Mouse (Mus musculus) embryonic facial prominence, embryonic 15.5 days (tissue): ENCODE results near the gene Trmu. TPM values are rescaled to one million over a fixed set of nuclear protein-coding genes. Genes with fewer than 3 reads are reported as not detected.
A peak's percentile ranks its signal among the peaks of the same experiment; 100 is the strongest.
"Not testable (repeated sequence)": the region's sequence is repeated elsewhere in the genome, so short reads cannot be mapped to it uniquely, and the experiment has no call there.

ENCODE experiments used
- ATAC-seq: fragments of 200-750 bp; cut with Nextera tagmentation; 2 replicates; pipeline ENCODE4 v1.8.0; 2017; ENCODE audit warnings: low read depth, moderate TSS enrichment; ENCODE audit not compliant: insufficient number of reproducible peaks, low FRiP score, low TSS enrichment
- H3K27ac ChIP-seq: fragments of 300-500 bp; sonication (generic); replicated peaks from 2 replicates; pipeline ENCODE4 v1.5.1; 2015; ENCODE audit warnings: mild to moderate bottlenecking, inconsistent platforms
- H3K27me3 ChIP-seq: fragments of 300-500 bp; sonication (generic); 2 replicates; pipeline ENCODE4 v1.6.1; 2015; ENCODE audit warnings: inconsistent platforms
- H3K36me3 ChIP-seq: fragments of 300-500 bp; sonication (generic); 2 replicates; pipeline ENCODE4 v1.6.1; 2015; ENCODE audit warnings: mild to moderate bottlenecking, inconsistent platforms
- H3K4me1 ChIP-seq: fragments of 300-500 bp; sonication (generic); 2 replicates; pipeline ENCODE4 v1.6.1; 2015; ENCODE audit warnings: inconsistent platforms
- H3K4me2 ChIP-seq: fragments of 300-500 bp; sonication (generic); replicated peaks from 2 replicates; pipeline ENCODE4 v1.6.1; 2015; ENCODE audit warnings: mild to moderate bottlenecking, inconsistent platforms
- H3K4me3 ChIP-seq: fragments of 300-500 bp; sonication (generic); replicated peaks from 2 replicates; pipeline ENCODE4 v1.5.1; 2015; ENCODE audit warnings: mild to moderate bottlenecking, inconsistent platforms
- H3K9ac ChIP-seq: fragments of 300-500 bp; sonication (generic); 2 replicates; pipeline ENCODE4 v1.6.1; 2015; ENCODE audit warnings: inconsistent platforms
- H3K9me3 ChIP-seq: fragments of 300-500 bp; sonication (generic); replicated peaks from 2 replicates; pipeline ENCODE4 v1.6.1; 2016; ENCODE audit warnings: inconsistent platforms
- WGBS: fragments of 180-500 bp; shearing (Covaris S2); methylation state at CpG from one replicate; pipeline ENCODE4 v1.1.7; 2015; 5-methylcytosine and 5-hydroxymethylcytosine counted together
- polyA plus RNA-seq: library from polyadenylated mRNA; unstranded; fragments of >200 nt; fragmentation: Nextera tagmentation; extraction: Ambion mirVana; gene quantifications from 2 replicates; pipeline ENCODE4 v1.2.1, GENCODE M21; 2015

The Trmu gene
- polyA plus RNA-seq, 1 experiment from 2014 or later = 51.4 TPM

DNA sequence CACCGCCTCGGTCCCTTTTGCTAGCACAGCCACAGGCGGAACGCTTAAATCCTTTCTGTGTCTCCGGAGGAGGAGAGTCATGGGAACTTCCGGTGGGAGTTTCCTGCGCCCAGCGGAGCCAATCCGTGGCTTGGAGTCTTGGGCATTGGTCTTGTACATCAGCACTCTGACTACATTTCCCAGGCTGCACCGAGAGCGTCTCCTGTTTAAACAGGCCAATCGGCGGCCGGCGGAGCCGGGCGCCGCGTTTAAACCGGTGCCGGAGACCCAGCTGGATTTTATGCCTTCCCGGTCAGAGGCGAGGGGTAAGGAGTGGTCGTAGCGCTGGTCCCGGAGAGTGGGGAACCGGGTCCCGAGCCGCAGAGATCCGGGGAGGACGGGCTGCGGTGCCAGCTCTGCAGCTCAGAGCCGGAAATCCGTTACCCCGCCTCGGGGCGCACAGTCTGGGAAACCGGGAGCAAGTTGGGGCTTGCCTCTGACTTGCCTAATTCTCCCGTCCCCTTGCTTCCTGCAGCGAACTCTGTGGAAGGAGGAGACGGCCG is 19.6 kb upstream of the Trmu start, which contains the start of gene Gtse1:
TSS of gene Gtse1 (plus strand) at position 256 of the 542 bp plus-strand sequence.
- Histone ChIP-seq H3K4me2 (peak within 1 kb of the TSS; percentile 66), H3K4me1 (peaks cover 21% of the 10 kb centered on the region), H3K27me3 (no peaks in the 10 kb centered on the region), H3K27ac (peak within 1 kb of the TSS; percentile 80), H3K9ac (peak within 1 kb of the TSS; percentile 72), H3K9me3 (no peaks in the 10 kb centered on the region), H3K4me3 (peak within 1 kb of the TSS; percentile 81), H3K36me3 (peaks cover 29% of the 10 kb centered on the region)
- ATAC-seq = peak; percentile 96
- WGBS = under 1% methylated on average over 42 of the region's 42 CpGs

DNA sequence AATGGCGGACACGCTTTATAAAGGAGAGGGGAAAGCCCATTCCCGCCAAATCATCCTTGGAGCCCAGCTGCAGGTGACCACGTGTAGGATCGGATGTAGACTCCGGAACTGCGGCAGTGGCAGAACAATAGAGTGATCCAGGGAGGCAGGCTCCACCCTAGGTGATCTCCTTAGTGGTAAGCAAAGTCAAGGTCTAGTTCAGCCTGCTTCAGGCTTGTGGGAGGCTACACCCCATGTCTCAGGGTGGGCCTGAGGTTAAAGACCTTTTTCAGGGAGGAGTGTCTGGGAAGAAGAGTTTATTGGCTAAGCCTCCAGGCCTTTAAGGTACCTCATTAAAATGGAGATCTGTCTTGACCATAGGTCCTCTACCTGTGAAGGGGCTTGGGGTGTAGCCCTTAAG is 13.2 kb upstream of the Trmu start:
- peaks cover 69% of the 10 kb centered on the region for H3K36me3 ChIP-seq
- WGBS = 92% methylated on average over 7 of the region's 7 CpGs
- not testable (repeated sequence) for H3K9ac ChIP-seq, H3K4me1 ChIP-seq, H3K27ac ChIP-seq, H3K4me3 ChIP-seq, ATAC-seq, H3K4me2 ChIP-seq, H3K27me3 ChIP-seq, H3K9me3 ChIP-seq

DNA sequence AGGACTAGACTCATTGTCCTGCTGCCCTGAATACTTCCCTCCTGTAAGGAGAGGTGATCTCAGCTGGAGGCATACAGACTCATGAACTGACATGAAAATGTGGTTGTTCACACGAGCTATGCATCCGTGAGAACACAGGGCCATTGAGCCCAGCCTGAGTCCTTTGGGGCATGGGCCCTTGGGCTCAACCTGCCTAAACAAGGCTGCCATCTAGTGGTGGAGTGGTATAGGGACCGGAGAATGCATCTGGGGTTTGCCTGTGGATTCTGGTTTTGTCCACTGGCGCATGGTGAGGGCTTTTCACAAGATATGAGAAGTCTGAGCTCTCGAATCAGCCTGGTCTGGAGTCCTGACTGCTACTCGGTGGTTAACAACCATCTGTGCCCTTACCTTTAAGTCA is 11.4 kb upstream of the Trmu start:
- no peak overlapping the region for H3K27ac ChIP-seq
- peaks cover 75% of the 10 kb centered on the region for H3K36me3 ChIP-seq
- no peaks in the 10 kb centered on the region for H3K4me1 ChIP-seq
- no peak overlapping the region for H3K4me3 ChIP-seq
- H3K9me3 ChIP-seq = no peaks in the 10 kb centered on the region
- no peaks in the 10 kb centered on the region for H3K27me3 ChIP-seq
- H3K4me2 ChIP-seq = no peak overlapping the region
- ATAC-seq = no peak
- H3K9ac ChIP-seq = no peak overlapping the region
- 57% methylated on average over 6 of the region's 6 CpGs for WGBS

DNA sequence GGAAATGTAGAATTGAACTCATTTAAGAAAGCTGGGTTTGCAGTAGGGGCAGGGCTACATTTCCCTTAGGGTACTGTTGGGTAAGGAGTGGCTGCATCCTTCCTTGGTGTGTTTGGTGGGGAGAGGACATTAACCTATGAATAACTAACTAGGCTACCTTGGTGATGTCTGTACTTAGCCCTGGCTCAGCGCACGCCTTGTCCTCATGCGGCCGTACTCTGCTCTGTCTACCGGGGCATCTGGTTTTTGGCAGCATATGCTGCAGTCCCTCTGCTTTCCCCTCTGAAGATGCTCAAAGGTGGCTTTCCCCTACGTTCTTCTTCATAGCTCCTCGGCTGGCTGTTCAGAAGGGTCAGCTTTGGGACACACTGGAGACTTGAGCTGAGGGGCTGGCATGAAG is 1.8 kb upstream of the Trmu start:
- Histone ChIP-seq H3K4me3 (no peak overlapping the region), H3K9ac (no peak overlapping the region), H3K9me3 (no peaks in the 10 kb centered on the region), H3K27me3 (no peaks in the 10 kb centered on the region), H3K27ac (no peak overlapping the region), H3K4me1 (peaks cover 13% of the 10 kb centered on the region; the same call in 1 of the 2 replicates), H3K36me3 (peaks cover 38% of the 10 kb centered on the region), H3K4me2 (no peak overlapping the region)
- ATAC-seq = no peak
- WGBS = 89% methylated on average over 7 of the region's 7 CpGs

DNA sequence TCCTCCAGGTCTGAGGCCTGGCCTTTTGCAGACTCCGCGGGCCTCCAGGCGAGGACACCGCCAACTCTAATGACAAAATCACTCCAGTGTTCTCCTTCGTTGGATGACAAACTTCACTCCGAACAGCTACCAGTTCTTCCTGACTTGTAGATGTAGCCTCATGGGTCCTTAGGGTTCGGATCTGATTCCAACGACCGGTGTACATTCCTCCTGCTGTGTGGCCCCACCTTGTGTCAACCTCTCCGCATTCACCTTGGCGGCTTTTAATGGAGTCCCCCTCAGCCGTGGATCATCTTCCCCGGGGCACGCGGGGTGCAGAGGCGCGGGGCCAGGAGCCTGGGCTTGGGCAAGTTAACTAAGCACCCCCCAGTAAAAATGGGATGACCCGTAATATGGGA is 385 bp downstream of the Trmu start:
- H3K9ac ChIP-seq = peak overlapping the region; percentile 76
- peaks cover 46% of the 10 kb centered on the region for H3K36me3 ChIP-seq
- peak overlapping the region; percentile 88 for H3K4me2 ChIP-seq
- 1% methylated on average over 18 of the region's 18 CpGs for WGBS
- ATAC-seq = peak; percentile 7; the same call in 1 of the 2 replicates
- H3K27me3 ChIP-seq = no peaks in the 10 kb centered on the region
- H3K27ac ChIP-seq = peak overlapping the region; percentile 84
- no peaks in the 10 kb centered on the region for H3K9me3 ChIP-seq
- H3K4me3 ChIP-seq = peak overlapping the region; percentile 79
- peaks cover 13% of the 10 kb centered on the region; the same call in 1 of the 2 replicates for H3K4me1 ChIP-seq

DNA sequence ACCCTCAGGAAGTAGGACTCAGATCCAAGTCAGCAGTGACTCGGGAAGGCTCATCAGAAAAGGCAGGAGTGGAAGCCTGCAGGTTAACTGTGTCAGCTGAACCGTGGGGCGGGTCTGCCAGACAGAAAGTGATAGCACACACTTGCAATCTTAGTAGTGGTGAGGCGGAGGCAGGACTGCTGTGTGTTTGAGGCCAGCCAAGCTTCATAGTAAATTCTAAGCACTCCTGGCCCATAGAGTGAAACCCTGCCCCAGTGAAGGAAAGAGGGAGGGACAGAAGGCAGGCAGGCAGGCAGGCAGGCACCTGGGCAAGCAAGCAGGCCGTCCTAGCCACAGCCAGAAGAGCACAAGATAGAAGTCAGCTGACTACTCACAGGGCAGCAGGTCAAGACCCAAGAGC is 6.5 kb downstream of the Trmu start:
- Histone ChIP-seq H3K27me3 (no peaks in the 10 kb centered on the region), H3K4me3 (no peak overlapping the region), H3K9me3 (no peaks in the 10 kb centered on the region), H3K36me3 (peaks cover 65% of the 10 kb centered on the region), H3K4me1 (0 out of 2 replicates have a peak, but pooled peaks cover under 1% of the 10 kb centered on the region), H3K27ac (no peak overlapping the region), H3K4me2 (no peak overlapping the region), H3K9ac (no peak overlapping the region)
- ATAC-seq = no peak
- WGBS = 81% methylated on average over 5 of the region's 5 CpGs

DNA sequence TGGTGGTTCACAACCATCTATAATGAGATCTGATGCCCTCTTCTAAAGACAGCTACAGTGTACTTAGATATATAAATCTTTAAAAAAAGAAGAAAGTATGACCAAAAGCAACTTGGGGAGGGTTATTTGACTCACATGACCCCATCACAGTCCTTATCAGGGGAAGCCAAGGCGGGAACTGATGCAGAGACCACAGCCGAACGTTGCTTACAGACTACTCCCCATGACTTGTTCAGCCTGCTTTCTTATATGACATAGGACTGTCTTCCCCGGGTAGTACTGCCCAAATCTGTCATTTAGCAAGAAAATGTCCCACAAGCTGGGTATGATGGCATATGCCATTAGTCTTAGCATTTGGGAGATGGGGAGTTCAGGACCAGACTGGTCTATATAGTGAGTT is 10.1 kb downstream of the Trmu start:
- no peak overlapping the region for H3K4me2 ChIP-seq
- H3K9ac ChIP-seq = no peak overlapping the region
- H3K9me3 ChIP-seq = no peaks in the 10 kb centered on the region
- no peak for ATAC-seq
- H3K4me3 ChIP-seq = no peak overlapping the region
- no peaks in the 10 kb centered on the region for H3K27me3 ChIP-seq
- H3K27ac ChIP-seq = no peak overlapping the region
- H3K4me1 ChIP-seq = no peaks in the 10 kb centered on the region
- 91% methylated on average over 4 of the region's 4 CpGs for WGBS
- H3K36me3 ChIP-seq = peaks cover 79% of the 10 kb centered on the region

DNA sequence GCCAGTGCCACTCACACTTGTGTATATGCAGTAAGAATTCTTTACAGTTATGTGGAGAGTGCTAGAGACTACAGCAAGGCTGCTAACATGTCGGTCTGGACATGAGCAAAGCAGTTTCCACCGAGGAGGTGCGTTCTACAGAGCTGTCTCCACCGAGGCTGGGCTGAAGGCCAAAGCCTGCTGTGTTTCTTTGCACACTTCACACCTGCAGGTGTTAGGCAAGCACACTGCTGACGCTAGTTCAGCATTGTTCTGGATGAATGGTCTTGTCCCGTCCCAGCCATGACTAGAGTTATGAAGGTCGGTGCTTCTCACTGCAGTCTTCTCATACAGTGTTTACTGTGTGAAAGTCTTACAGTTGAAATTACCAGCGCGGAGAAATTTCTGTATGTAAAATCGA is 12.9 kb downstream of the Trmu start:
- ATAC-seq = no peak
- H3K36me3 ChIP-seq = peaks cover 81% of the 10 kb centered on the region

DNA sequence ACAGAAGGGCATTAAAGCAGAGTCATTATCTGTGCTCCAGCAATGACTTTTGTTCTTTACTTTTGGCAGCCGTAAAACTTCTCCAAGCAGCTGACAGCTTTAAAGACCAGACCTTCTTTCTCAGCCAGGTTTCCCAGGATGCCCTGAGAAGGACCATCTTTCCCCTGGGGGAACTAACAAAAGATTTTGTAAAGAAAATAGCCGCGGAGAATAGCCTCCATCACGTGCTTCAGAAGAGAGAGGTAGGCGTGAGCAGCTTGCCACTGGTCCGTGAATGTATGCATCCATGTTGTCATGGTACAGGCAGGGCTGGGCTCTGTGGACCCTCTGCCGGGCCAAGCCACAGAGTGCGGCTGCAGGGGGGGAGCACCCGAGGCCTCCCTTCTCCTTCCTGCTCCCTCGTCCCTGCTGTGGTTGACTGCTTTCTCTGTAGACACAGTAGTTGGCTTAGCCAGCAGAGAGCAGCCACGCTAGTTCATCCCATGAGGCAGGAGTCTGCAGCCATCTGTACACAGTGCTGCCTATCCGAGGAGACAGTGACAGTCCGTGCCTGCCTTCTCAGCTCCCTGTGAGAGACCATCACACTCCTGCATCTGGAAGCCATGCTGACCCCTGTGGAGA is 13.5 kb downstream of the Trmu start:
- no peak overlapping the region for H3K4me3 ChIP-seq
- no peak overlapping the region for H3K27ac ChIP-seq
- H3K36me3 ChIP-seq = peaks cover 87% of the 10 kb centered on the region
- H3K9me3 ChIP-seq = no peaks in the 10 kb centered on the region
- 80% methylated on average over 13 of the region's 13 CpGs for WGBS
- no peaks in the 10 kb centered on the region for H3K4me1 ChIP-seq
- ATAC-seq = no peak
- no peak overlapping the region for H3K4me2 ChIP-seq
- no peak overlapping the region for H3K9ac ChIP-seq
- H3K27me3 ChIP-seq = no peaks in the 10 kb centered on the region

More for the DNA sequence above, 12.9 kb downstream of the Trmu start:
- H3K9ac ChIP-seq = no peak overlapping the region
- H3K4me3 ChIP-seq = no peak overlapping the region
- 88% methylated on average over 10 of the region's 10 CpGs for WGBS
- H3K4me1 ChIP-seq = no peaks in the 10 kb centered on the region
- no peaks in the 10 kb centered on the region for H3K9me3 ChIP-seq
- H3K27ac ChIP-seq = no peak overlapping the region
- H3K27me3 ChIP-seq = no peaks in the 10 kb centered on the region
- H3K4me2 ChIP-seq = no peak overlapping the region

DNA sequence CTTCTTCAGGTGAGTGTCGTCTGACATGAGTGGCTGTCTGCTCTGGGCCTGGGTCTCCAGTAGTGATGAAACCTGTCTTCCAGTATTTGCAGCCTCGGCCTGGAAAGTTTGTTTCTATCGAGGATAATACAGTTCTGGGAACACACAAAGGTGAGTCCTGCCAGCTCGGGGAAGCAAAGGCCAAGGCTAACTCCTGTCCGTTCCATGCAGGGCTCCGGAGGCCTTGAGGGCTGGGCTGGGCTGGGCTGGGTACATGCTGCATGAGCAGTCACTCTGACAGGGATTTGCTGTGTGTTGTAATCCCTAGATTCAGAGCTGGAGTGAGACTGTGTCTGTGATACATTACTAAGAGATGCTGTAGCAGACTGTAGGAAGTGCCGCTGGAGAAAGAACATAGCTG is 14.8 kb downstream of the Trmu start:
- no peak overlapping the region for H3K4me3 ChIP-seq
- no peak overlapping the region for H3K27ac ChIP-seq
- no peaks in the 10 kb centered on the region for H3K4me1 ChIP-seq
- no peak overlapping the region for H3K9ac ChIP-seq
- H3K27me3 ChIP-seq = no peaks in the 10 kb centered on the region
- 89% methylated on average over 7 of the region's 7 CpGs for WGBS
- peaks cover 93% of the 10 kb centered on the region for H3K36me3 ChIP-seq
- no peak overlapping the region for H3K4me2 ChIP-seq
- no peaks in the 10 kb centered on the region for H3K9me3 ChIP-seq
- no peak for ATAC-seq

DNA sequence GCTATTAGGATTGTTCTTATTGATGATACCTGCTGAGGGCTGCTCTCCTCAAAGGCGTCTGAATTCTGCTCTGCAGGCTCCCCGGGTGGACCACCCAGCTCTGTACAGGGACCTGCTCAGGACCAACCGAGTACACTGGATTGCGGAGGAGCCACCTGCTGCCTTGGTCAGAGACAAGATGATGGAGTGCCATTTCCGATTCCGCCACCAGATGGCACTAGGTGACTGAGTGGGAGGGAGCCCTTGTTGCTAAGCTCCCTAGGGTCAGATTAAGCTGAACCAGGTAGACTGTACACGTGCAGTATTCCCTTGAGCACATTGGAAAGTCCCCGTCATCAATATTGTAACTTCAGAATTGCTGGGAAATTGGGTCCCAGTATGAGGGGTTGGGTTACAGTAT is 17.2 kb downstream of the Trmu start:
- Histone ChIP-seq H3K9ac (no peak overlapping the region), H3K27ac (no peak overlapping the region), H3K4me3 (no peak overlapping the region), H3K4me2 (no peak overlapping the region), H3K27me3 (no peaks in the 10 kb centered on the region), H3K36me3 (peaks cover 79% of the 10 kb centered on the region), H3K4me1 (no peaks in the 10 kb centered on the region), H3K9me3 (no peaks in the 10 kb centered on the region)
- no peak for ATAC-seq
- 17% methylated on average over 8 of the region's 8 CpGs for WGBS

DNA sequence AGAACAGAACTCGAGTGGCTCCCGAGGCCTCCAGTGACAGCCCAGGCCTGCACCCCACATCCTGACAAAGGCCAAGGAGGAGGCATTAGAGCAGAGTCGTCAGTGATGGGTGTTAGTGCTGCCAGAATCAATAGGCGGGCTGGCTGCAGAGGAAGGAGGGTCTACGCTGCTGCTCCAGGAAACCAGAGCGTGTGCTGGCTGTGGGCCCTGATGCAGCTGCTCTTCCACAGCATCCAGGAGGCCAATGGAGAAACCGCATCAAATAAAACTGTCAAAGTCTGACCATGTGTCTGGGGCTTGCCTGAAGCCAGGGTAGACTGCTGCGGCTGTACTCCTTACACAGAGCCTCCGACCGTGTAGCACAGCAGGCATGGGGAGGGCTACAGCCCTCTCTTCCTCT is 18.0 kb downstream of the Trmu start:
- H3K27me3 ChIP-seq = no peaks in the 10 kb centered on the region
- H3K27ac ChIP-seq = no peak overlapping the region
- peaks cover 77% of the 10 kb centered on the region for H3K36me3 ChIP-seq
- H3K9ac ChIP-seq = no peak overlapping the region
- no peak overlapping the region for H3K4me3 ChIP-seq
- ATAC-seq = no peak
- no peaks in the 10 kb centered on the region for H3K4me1 ChIP-seq
- WGBS = 91% methylated on average over 10 of the region's 10 CpGs
- no peak overlapping the region for H3K4me2 ChIP-seq
- no peaks in the 10 kb centered on the region for H3K9me3 ChIP-seq
